Mouse (Mus musculus) embryonic facial prominence, embryonic 13.5 days (tissue): Measurements from ENCODE around the gene Dclre1b. TPM values are rescaled to one million over a fixed set of nuclear protein-coding genes. Genes with fewer than 3 reads are reported as not detected.
"Not testable (repeated sequence)": the region's sequence is repeated elsewhere in the genome, so short reads cannot be mapped to it uniquely, and the experiment has no call there.

Experiments
- ATAC-seq: fragments of 200-750 bp; cut with Nextera tagmentation; 2 replicates; pipeline ENCODE4 v1.8.0; 2017; ENCODE audit warnings: low read depth; ENCODE audit not compliant: insufficient number of reproducible peaks, insufficient read depth, low FRiP score, low TSS enrichment
- H3K27ac ChIP-seq: fragments of 300-500 bp; sonication (generic); 2 replicates; pipeline ENCODE4 v1.5.1; 2015; ENCODE audit warnings: moderate library complexity, mild to moderate bottlenecking, inconsistent platforms
- H3K27me3 ChIP-seq: fragments of 300-500 bp; sonication (generic); 2 replicates; pipeline ENCODE4 v1.6.1; 2015; ENCODE audit warnings: mild to moderate bottlenecking, inconsistent platforms
- H3K36me3 ChIP-seq: fragments of 300-500 bp; sonication (generic); 2 replicates; pipeline ENCODE4 v1.6.1; 2015; ENCODE audit warnings: mild to moderate bottlenecking, inconsistent platforms
- H3K4me1 ChIP-seq: fragments of 300-500 bp; sonication (generic); 2 replicates; pipeline ENCODE4 v1.6.1; 2015; ENCODE audit warnings: inconsistent platforms
- H3K4me2 ChIP-seq: fragments of 300-500 bp; sonication (generic); 2 replicates; pipeline ENCODE4 v1.6.1; 2015; ENCODE audit warnings: moderate library complexity, mild to moderate bottlenecking, inconsistent platforms
- H3K4me3 ChIP-seq: fragments of 300-500 bp; sonication (generic); 2 replicates; pipeline ENCODE4 v1.5.1; 2015; ENCODE audit warnings: mild to moderate bottlenecking, inconsistent platforms
- H3K9ac ChIP-seq: fragments of 300-500 bp; sonication (generic); 2 replicates; pipeline ENCODE4 v1.6.1; 2015; ENCODE audit warnings: mild to moderate bottlenecking, inconsistent platforms
- H3K9me3 ChIP-seq: fragments of 300-500 bp; sonication (generic); 2 replicates; pipeline ENCODE4 v1.6.1; 2016; ENCODE audit warnings: inconsistent platforms
- WGBS: fragments of 180-500 bp; shearing (Covaris S2); methylation state at CpG from one replicate; pipeline ENCODE4 v1.1.7; 2015; ENCODE audit warnings: mixed read lengths; 5-methylcytosine and 5-hydroxymethylcytosine counted together
- polyA plus RNA-seq: library from polyadenylated mRNA; unstranded; fragments of >200 nt; fragmentation: Nextera tagmentation; extraction: Ambion mirVana; gene quantifications from 2 replicates; pipeline ENCODE4 v1.2.1, GENCODE M21; 2015

The Dclre1b gene
- polyA plus RNA-seq, 1 experiment from 2014 or later: 30.9 TPM

- WGBS: 90% methylated on average over 1 of the region's 1 CpGs
- ATAC-seq: no peak
- Histone ChIP-seq H3K36me3 (peaks cover 45% of the 10 kb centered on the region), H3K4me3 (no peak overlapping the region), H3K4me1 (peaks cover 9% of the 10 kb centered on the region), H3K9me3 (no peaks in the 10 kb centered on the region), H3K27me3 (no peaks in the 10 kb centered on the region), H3K27ac (no peak overlapping the region), H3K4me2 (no peak overlapping the region), H3K9ac (no peak overlapping the region)
Observed at GRCm38 (mm10) chr3:103805671-103806070, 3.6 kb downstream of the Dclre1b start.

DNA sequence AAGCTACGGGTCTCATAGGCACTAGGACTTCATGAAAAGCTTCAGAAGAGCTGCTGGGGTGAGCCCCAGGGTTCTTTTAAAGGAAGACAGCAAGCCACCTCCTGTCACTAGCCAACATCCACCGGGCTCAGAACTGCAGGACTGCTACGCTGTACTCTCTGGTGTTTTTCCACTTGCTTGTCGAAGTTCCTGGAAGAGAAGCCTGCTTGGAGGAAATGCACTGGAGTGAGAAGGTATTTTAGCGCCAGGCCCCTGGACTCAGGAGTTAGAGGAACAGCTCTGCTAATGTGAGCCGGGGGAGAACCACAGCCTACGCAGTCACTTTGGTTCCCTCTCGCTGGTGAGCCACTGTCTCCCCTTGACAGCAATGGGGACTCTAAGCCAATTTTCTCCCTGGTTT, 6.4 kb downstream of the Dclre1b start:
- Histone ChIP-seq H3K4me2 (no peak overlapping the region), H3K36me3 (peaks cover 45% of the 10 kb centered on the region), H3K4me1 (peaks cover 1% of the 10 kb centered on the region), H3K9me3 (no peaks in the 10 kb centered on the region), H3K27ac (no peak overlapping the region), H3K4me3 (no peak overlapping the region), H3K27me3 (no peaks in the 10 kb centered on the region), H3K9ac (no peak overlapping the region)
- WGBS: 91% methylated on average over 8 of the region's 8 CpGs
- no peak for ATAC-seq

GRCm38 (mm10) chr3:103801631-103802531, 7.4 kb downstream of the Dclre1b start:
- Histone ChIP-seq H3K36me3 (peaks cover 41% of the 10 kb centered on the region), H3K27me3 (no peaks in the 10 kb centered on the region), H3K9ac (no peak overlapping the region; the same call in 1 of the 2 replicates), H3K27ac (0 out of 2 replicates have a peak overlapping the region, but pooled peaks have one; percentile 5), H3K4me3 (no peak overlapping the region), H3K4me2 (no peak overlapping the region; the same call in 1 of the 2 replicates), H3K9me3 (no peaks in the 10 kb centered on the region), H3K4me1 (no peaks in the 10 kb centered on the region)
- 73% methylated on average over 10 of the region's 10 CpGs for WGBS
- no peak for ATAC-seq

- no peaks in the 10 kb centered on the region for H3K27me3 ChIP-seq
- ATAC-seq: no peak
- no peak overlapping the region for H3K9ac ChIP-seq
- 84% methylated on average over 2 of the region's 2 CpGs for WGBS
- H3K4me3 ChIP-seq: no peak overlapping the region
- H3K27ac ChIP-seq: no peak overlapping the region
- H3K36me3 ChIP-seq: peaks cover 26% of the 10 kb centered on the region
- no peaks in the 10 kb centered on the region for H3K4me1 ChIP-seq
- H3K4me2 ChIP-seq: no peak overlapping the region
- H3K9me3 ChIP-seq: no peaks in the 10 kb centered on the region
Observed at GRCm38 (mm10) chr3:103799507-103799906, 9.7 kb downstream of the Dclre1b start.

- H3K9me3 ChIP-seq: no peaks in the 10 kb centered on the region
- no peak overlapping the region for H3K9ac ChIP-seq
- H3K4me3 ChIP-seq: no peak overlapping the region
- WGBS: 65% methylated on average over 2 of the region's 2 CpGs
- peaks cover 3% of the 10 kb centered on the region; the same call in 1 of the 2 replicates for H3K4me1 ChIP-seq
- H3K27ac ChIP-seq: no peak overlapping the region
- no peak for ATAC-seq
- no peak overlapping the region for H3K4me2 ChIP-seq
- 0 out of 2 replicates have a peak, but pooled peaks cover 3% of the 10 kb centered on the region for H3K36me3 ChIP-seq
- H3K27me3 ChIP-seq: no peaks in the 10 kb centered on the region
Observed at GRCm38 (mm10) chr3:103796389-103796788, 12.9 kb downstream of the Dclre1b start.

DNA sequence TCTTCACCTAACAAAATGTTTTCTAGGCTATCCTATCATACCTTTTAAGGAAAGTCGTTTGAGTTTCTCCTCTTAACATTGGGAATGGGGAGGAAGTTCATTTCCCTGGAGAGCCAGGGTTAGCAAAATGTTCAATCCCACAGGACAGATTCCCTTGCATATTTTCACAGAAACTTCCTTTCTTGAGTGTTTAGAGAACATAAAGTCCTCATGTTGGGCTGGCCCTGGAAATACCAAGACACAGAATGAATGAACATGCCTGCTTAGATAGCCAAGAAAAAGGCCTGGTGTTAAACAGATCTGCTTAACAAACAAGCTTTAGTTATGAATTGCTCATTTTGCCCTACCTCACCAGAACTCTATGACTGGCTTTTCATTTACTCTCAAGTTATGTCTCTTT, 16.7 kb downstream of the Dclre1b start:
- ATAC-seq: no peak
- no peaks in the 10 kb centered on the region for H3K27me3 ChIP-seq
- peaks cover 21% of the 10 kb centered on the region for H3K4me1 ChIP-seq
- no peak overlapping the region for H3K4me3 ChIP-seq
- H3K27ac ChIP-seq: no peak overlapping the region
- H3K36me3 ChIP-seq: no peaks in the 10 kb centered on the region
- no peak overlapping the region for H3K9ac ChIP-seq
- no peak overlapping the region for H3K4me2 ChIP-seq
- 79% methylated on average over 1 of the region's 1 CpGs for WGBS
- H3K9me3 ChIP-seq: no peaks in the 10 kb centered on the region

- H3K27me3 ChIP-seq, H3K9ac ChIP-seq, H3K27ac ChIP-seq, H3K4me3 ChIP-seq, H3K9me3 ChIP-seq, H3K36me3 ChIP-seq, ATAC-seq: not testable (repeated sequence)
- WGBS: 79% methylated on average over 5 of the region's 5 CpGs
- peaks cover 26% of the 10 kb centered on the region for H3K4me1 ChIP-seq
- peak overlapping the region; percentile 72; the same call in 1 of the 2 replicates for H3K4me2 ChIP-seq
Observed at GRCm38 (mm10) chr3:103792111-103792406, 17.2 kb downstream of the Dclre1b start.

GRCm38 (mm10) chr3:103791230-103792110, 17.8 kb downstream of the Dclre1b start, which contains the start of gene Hipk1:
Gene Hipk1 (minus strand): TSS chr3:103791563.
- Histone ChIP-seq H3K4me2 (peak within 1 kb of the TSS; percentile 72), H3K4me3 (peak within 1 kb of the TSS; percentile 94), H3K27me3 (no peaks in the 10 kb centered on the region), H3K4me1 (peaks cover 26% of the 10 kb centered on the region), H3K9me3 (no peaks in the 10 kb centered on the region), H3K27ac (peak within 1 kb of the TSS; percentile 89), H3K36me3 (no peaks in the 10 kb centered on the region), H3K9ac (peak within 1 kb of the TSS; percentile 96)
- peak; percentile 93 for ATAC-seq
- 10% methylated on average over 46 of the region's 49 CpGs for WGBS

GRCm38 (mm10) chr3:103790346-103791145, 18.7 kb downstream of the Dclre1b start:
- Histone ChIP-seq H3K27ac (peak overlapping the region; percentile 89), H3K4me3 (peak overlapping the region; percentile 94), H3K27me3 (no peaks in the 10 kb centered on the region), H3K4me2 (peak overlapping the region; percentile 72), H3K9ac (peak overlapping the region; percentile 96), H3K9me3 (no peaks in the 10 kb centered on the region), H3K4me1 (peaks cover 26% of the 10 kb centered on the region), H3K36me3 (no peaks in the 10 kb centered on the region)
- under 1% methylated on average over 53 of the region's 61 CpGs for WGBS
- peak; percentile 77 for ATAC-seq

DNA sequence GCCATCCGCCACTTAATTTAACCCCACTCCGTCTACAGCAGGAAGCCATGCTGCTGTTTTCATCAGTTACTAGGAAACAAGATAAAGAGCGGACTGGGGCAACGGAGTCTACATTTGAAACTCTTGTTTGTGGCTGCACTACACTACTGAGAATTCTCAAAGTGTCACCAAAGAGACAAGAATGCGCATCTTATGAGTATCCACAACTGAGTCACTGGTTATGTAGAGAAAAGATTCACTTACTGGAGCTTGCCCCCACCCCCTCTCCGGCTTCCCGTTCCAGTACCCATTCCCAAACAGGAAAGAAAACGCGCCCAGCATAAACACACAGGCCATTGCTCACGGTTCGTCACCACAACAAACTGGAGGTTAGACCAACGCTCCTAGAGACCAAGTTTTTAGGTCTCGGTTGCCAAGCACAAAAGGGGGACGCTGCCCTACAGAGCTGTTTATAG, 19.3 kb downstream of the Dclre1b start:
- peak overlapping the region; percentile 89 for H3K27ac ChIP-seq
- 3% methylated on average over 14 of the region's 14 CpGs for WGBS
- H3K36me3 ChIP-seq: no peaks in the 10 kb centered on the region
- ATAC-seq: no peak
- H3K9me3 ChIP-seq: no peaks in the 10 kb centered on the region
- H3K4me3 ChIP-seq: peak overlapping the region; percentile 94
- no peaks in the 10 kb centered on the region for H3K27me3 ChIP-seq
- H3K4me2 ChIP-seq: peak overlapping the region; percentile 72
- H3K4me1 ChIP-seq: peaks cover 26% of the 10 kb centered on the region
- peak overlapping the region; percentile 96 for H3K9ac ChIP-seq

- H3K27me3 ChIP-seq: no peaks in the 10 kb centered on the region
- H3K4me1 ChIP-seq: peaks cover 26% of the 10 kb centered on the region
- no peak for ATAC-seq
- WGBS: 67% methylated on average over 7 of the region's 7 CpGs
- no peak overlapping the region for H3K27ac ChIP-seq
- peak overlapping the region; percentile 94 for H3K4me3 ChIP-seq
- peak overlapping the region; percentile 72 for H3K4me2 ChIP-seq
- H3K9ac ChIP-seq: no peak overlapping the region
- H3K9me3 ChIP-seq: no peaks in the 10 kb centered on the region
- H3K36me3 ChIP-seq: no peaks in the 10 kb centered on the region
Observed at GRCm38 (mm10) chr3:103789096-103789495, 20.1 kb downstream of the Dclre1b start.
